30 mouse cellular contexts compared by ENCODE assay signal in the genomic region with DNA sequence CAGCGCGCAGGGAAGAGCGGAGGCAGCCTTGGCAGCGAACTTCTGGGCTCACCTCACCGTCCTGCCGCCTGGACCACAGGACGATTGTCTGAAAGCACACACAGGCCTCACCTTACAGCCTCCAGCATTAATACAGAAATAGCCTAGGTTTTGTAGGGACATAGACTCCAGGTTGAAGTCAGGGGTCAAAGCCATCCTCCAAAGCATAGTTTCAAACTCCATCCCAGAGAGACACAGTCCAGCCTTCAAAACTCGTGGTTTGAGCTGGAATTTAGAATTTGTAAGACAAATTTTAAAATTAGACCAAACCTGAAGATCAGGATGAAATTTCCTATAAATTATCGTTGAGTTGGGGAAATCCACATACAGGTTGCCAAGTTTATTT. TPM values are rescaled to one million over a fixed set of nuclear protein-coding genes. Genes with fewer than 3 reads are reported as not detected.
DNase-seq lines count a peak whose midpoint lies in the region; ATAC-seq and TF ChIP-seq lines count a peak whose summit lies in the region.
"Had no signal": no experiment of that assay in that cellular context is flagged by ENCODE, and none has a peak within 500 bp of the region (broad histone marks: within the 10 kb centered on the region; RNA-seq: fewer than 3 reads in every experiment).

No protein-coding gene starts in this region.

- peaks cover 85% of the 10 kb centered on the region for H3K27me3 ChIP-seq in forebrain, postnatal 0 days (ENCODE audit: insufficient read depth, low read length)
- peaks cover 93% of the 10 kb centered on the region for H3K27me3 ChIP-seq in forebrain, embryonic 14.5 days (replicated peaks; ENCODE audit: control insufficient read depth, insufficient read depth, low read length)
- peaks cover 99% of the 10 kb centered on the region for H3K27me3 ChIP-seq in midbrain, embryonic 10.5 days (ENCODE audit: low read depth, poor library complexity, severe bottlenecking)
- peaks cover 78% of the 10 kb centered on the region for H3K27me3 ChIP-seq in midbrain, embryonic 16.5 days (ENCODE audit: control insufficient read depth, insufficient read depth, low read depth, low read length)
- H3K27me3 ChIP-seq in neural tube, embryonic 12.5 days (replicated peaks): peaks cover 83% of the 10 kb centered on the region
- peaks cover 90% of the 10 kb centered on the region for H3K27me3 ChIP-seq in neural tube, embryonic 15.5 days (replicated peaks)

- no peak overlapping the region for H3K27ac ChIP-seq in forebrain, postnatal 0 days (ENCODE audit: low read depth, low read length)
- no peak overlapping the region for H3K27ac ChIP-seq in forebrain, embryonic 14.5 days (ENCODE audit: low read depth, low read length)
- H3K27ac ChIP-seq in midbrain, embryonic 10.5 days (replicated peaks): no peak overlapping the region
- H3K27ac ChIP-seq in midbrain, embryonic 16.5 days (ENCODE audit: low read length): no peak overlapping the region
- H3K27ac ChIP-seq in neural tube, embryonic 12.5 days: no peak overlapping the region
- no peak overlapping the region for H3K27ac ChIP-seq in neural tube, embryonic 15.5 days (replicated peaks)
- H3K27ac ChIP-seq: embryonic facial prominence, embryonic 10.5 days; embryonic facial prominence, embryonic 13.5 days; forebrain, embryonic 12.5 days; gastrocnemius, adult 2 months; hindbrain, embryonic 15.5 days had no signal

- peak; percentile 11 for DNase-seq in forebrain, postnatal 0 days
- no peak for DNase-seq in forebrain, embryonic 14.5 days (ENCODE audit: low spot score)
- no peak for DNase-seq in midbrain, embryonic 10.5 days (ENCODE audit: low spot score)
- DNase-seq: adrenal gland, adult 8-10 months; adrenal gland, postnatal 25 days; cerebellum, adult 11-12 months; cerebellum, adult 8-10 months; cerebellum, postnatal 10 days; cerebellum, postnatal 36 days; gastrocnemius, adult 2 months; gastrocnemius, postnatal 14 days; heart, adult 11 months had no signal

- no peak overlapping the region for H3K4me3 ChIP-seq in forebrain, postnatal 0 days (ENCODE audit: low read depth, low read length)
- H3K4me3 ChIP-seq in forebrain, embryonic 14.5 days (ENCODE audit: low read depth, low read length): no peak overlapping the region
- H3K4me3 ChIP-seq in midbrain, embryonic 10.5 days: peak overlapping the region; percentile 9; the same call in 1 of the 2 replicates
- no peak overlapping the region for H3K4me3 ChIP-seq in midbrain, embryonic 16.5 days (ENCODE audit: low read depth, low read length)
- H3K4me3 ChIP-seq in neural tube, embryonic 12.5 days: no peak overlapping the region
- no peak overlapping the region for H3K4me3 ChIP-seq in neural tube, embryonic 15.5 days (replicated peaks)
- H3K4me3 ChIP-seq: embryonic facial prominence, embryonic 10.5 days; embryonic facial prominence, embryonic 13.5 days; erythroblast, embryonic 14.5 days; forebrain, embryonic 12.5 days; gastrocnemius, adult 2 months; hindbrain, embryonic 15.5 days had no signal

- no peak overlapping the region for H3K4me2 ChIP-seq in forebrain, postnatal 0 days (ENCODE audit: low read depth)
- no peak overlapping the region for H3K4me2 ChIP-seq in forebrain, embryonic 14.5 days (ENCODE audit: low read length)
- no peak overlapping the region for H3K4me2 ChIP-seq in midbrain, embryonic 16.5 days (ENCODE audit: low read length)
- 0 out of 2 replicates have a peak overlapping the region, but pooled peaks have one; percentile 71 for H3K4me2 ChIP-seq in neural tube, embryonic 12.5 days (replicated peaks)
- no peak overlapping the region for H3K4me2 ChIP-seq in neural tube, embryonic 15.5 days
- H3K4me2 ChIP-seq: embryonic facial prominence, embryonic 13.5 days; forebrain, embryonic 12.5 days; heart, embryonic 11.5 days had no signal

- no peak overlapping the region for H3K9ac ChIP-seq in forebrain, postnatal 0 days
- no peak overlapping the region for H3K9ac ChIP-seq in forebrain, embryonic 14.5 days (ENCODE audit: low read length)
- no peak overlapping the region for H3K9ac ChIP-seq in midbrain, embryonic 16.5 days (ENCODE audit: low read depth, low read length)
- H3K9ac ChIP-seq in neural tube, embryonic 12.5 days: no peak overlapping the region
- no peak overlapping the region for H3K9ac ChIP-seq in neural tube, embryonic 15.5 days (replicated peaks)
- H3K9ac ChIP-seq: embryonic facial prominence, embryonic 13.5 days; forebrain, embryonic 12.5 days; hindbrain, embryonic 15.5 days had no signal

- peaks cover 7% of the 10 kb centered on the region; the same call in 1 of the 2 replicates for H3K4me1 ChIP-seq in forebrain, postnatal 0 days (ENCODE audit: insufficient read depth)
- H3K4me1 ChIP-seq in forebrain, embryonic 14.5 days (ENCODE audit: control insufficient read depth, insufficient read depth, low read length): peaks cover 8% of the 10 kb centered on the region; the same call in 1 of the 2 replicates
- peaks cover 22% of the 10 kb centered on the region for H3K4me1 ChIP-seq in midbrain, embryonic 10.5 days
- peaks cover 15% of the 10 kb centered on the region for H3K4me1 ChIP-seq in midbrain, embryonic 16.5 days (ENCODE audit: control insufficient read depth, insufficient read depth, low read length)
- H3K4me1 ChIP-seq in neural tube, embryonic 12.5 days: peaks cover 18% of the 10 kb centered on the region
- peaks cover 25% of the 10 kb centered on the region for H3K4me1 ChIP-seq in neural tube, embryonic 15.5 days

- H3K36me3 ChIP-seq in forebrain, postnatal 0 days (ENCODE audit: insufficient read depth): no peaks in the 10 kb centered on the region
- H3K36me3 ChIP-seq in forebrain, embryonic 14.5 days (ENCODE audit: control insufficient read depth, insufficient read depth, low read length): no peaks in the 10 kb centered on the region
- no peaks in the 10 kb centered on the region for H3K36me3 ChIP-seq in midbrain, embryonic 10.5 days
- H3K36me3 ChIP-seq in midbrain, embryonic 16.5 days (ENCODE audit: control insufficient read depth, insufficient read depth, low read length): no peaks in the 10 kb centered on the region
- H3K36me3 ChIP-seq in neural tube, embryonic 12.5 days: no peaks in the 10 kb centered on the region
- no peaks in the 10 kb centered on the region for H3K36me3 ChIP-seq in neural tube, embryonic 15.5 days
- H3K36me3 ChIP-seq: embryonic facial prominence, embryonic 10.5 days; embryonic facial prominence, embryonic 13.5 days; forebrain, embryonic 12.5 days; hindbrain, embryonic 15.5 days had no signal

- H3K9me3 ChIP-seq in forebrain, postnatal 0 days (ENCODE audit: low read length): no peaks in the 10 kb centered on the region
- no peaks in the 10 kb centered on the region for H3K9me3 ChIP-seq in forebrain, embryonic 14.5 days (replicated peaks; ENCODE audit: control insufficient read depth, low read length)
- no peaks in the 10 kb centered on the region for H3K9me3 ChIP-seq in midbrain, embryonic 10.5 days (replicated peaks)
- no peaks in the 10 kb centered on the region for H3K9me3 ChIP-seq in midbrain, embryonic 16.5 days (replicated peaks; ENCODE audit: control insufficient read depth, low read length, poor library complexity, severe bottlenecking)
- no peaks in the 10 kb centered on the region for H3K9me3 ChIP-seq in neural tube, embryonic 12.5 days
- no peaks in the 10 kb centered on the region for H3K9me3 ChIP-seq in neural tube, embryonic 15.5 days (replicated peaks)
- H3K9me3 ChIP-seq: embryonic facial prominence, embryonic 10.5 days; embryonic facial prominence, embryonic 13.5 days; forebrain, embryonic 12.5 days; hindbrain, embryonic 15.5 days had no signal

- TF ChIP-seq CTCF in forebrain, postnatal 0 days (IDR thresholded peaks at IDR 0.05; ENCODE audit: low read depth): no peak

- 7% methylated on average over 9 of the region's 9 CpGs for WGBS in forebrain, postnatal 0 days
- WGBS in forebrain, embryonic 14.5 days: 3% methylated on average over 9 of the region's 9 CpGs
- WGBS in midbrain, embryonic 10.5 days: 3% methylated on average over 9 of the region's 9 CpGs
- 2% methylated on average over 9 of the region's 9 CpGs for WGBS in midbrain, embryonic 16.5 days
- WGBS in neural tube, embryonic 12.5 days: 4% methylated on average over 9 of the region's 9 CpGs
- WGBS in neural tube, embryonic 15.5 days: 16% methylated on average over 9 of the region's 9 CpGs

- no peak for ATAC-seq in forebrain, postnatal 0 days
- ATAC-seq in forebrain, embryonic 14.5 days: no peak
- ATAC-seq in midbrain, embryonic 16.5 days: no peak
- ATAC-seq in neural tube, embryonic 12.5 days (ENCODE audit: low FRiP score, low read depth): no peak
- ATAC-seq in neural tube, embryonic 15.5 days (ENCODE audit: low FRiP score): no peak
- ATAC-seq: activated CD4-positive, CD25-positive, alpha-beta regulatory T cell, adult 4 months; forebrain, embryonic 16.5 days had no signal

RNA-seq across cellular contexts. Expression of gene Gsx1, which starts 4.1 kb away (rescaled TPM):
- total RNA-seq in forebrain, postnatal 0 days (2014; rRNA removed): 1.2 and 3.2 TPM in 2 replicates
- 1.2 and 1.4 TPM in 2 replicates for polyA plus RNA-seq in forebrain, postnatal 0 days (2015; fragmentation: Nextera tagmentation; extraction: Ambion mirVana)
- polyA plus RNA-seq in forebrain, embryonic 14.5 days (2014; fragmentation: Nextera tagmentation; extraction: Ambion mirVana): 2.3 and 3.0 TPM in 2 replicates
- polyA plus RNA-seq in midbrain, embryonic 10.5 days (2016; fragmentation: Nextera tagmentation; extraction: Ambion mirVana): 7.0 and 11.1 TPM in 2 replicates
- polyA plus RNA-seq in midbrain, embryonic 16.5 days (2015; fragmentation: Nextera tagmentation; extraction: Ambion mirVana): 2.2 and 4.2 TPM in 2 replicates
- polyA plus RNA-seq in neural tube, embryonic 12.5 days (2016; fragmentation: Nextera tagmentation; extraction: Ambion mirVana): 15.7 and 18.1 TPM in 2 replicates
- polyA plus RNA-seq in neural tube, embryonic 15.5 days (2015; fragmentation: Nextera tagmentation; extraction: Ambion mirVana): 1.3 and 2.1 TPM in 2 replicates
- total RNA-seq: adrenal gland, adult 8-10 months; adrenal gland, postnatal 25 days; ES-E14; gastrocnemius, adult 2 months; gastrocnemius, postnatal 14 days; gastrocnemius, postnatal 4 days; heart, adult 8-10 months; heart, postnatal 25 days; hematopoietic stem cell, adult 5-6 weeks had no signal
- polyA plus RNA-seq: activated CD4-positive, CD25-positive, alpha-beta regulatory T cell, adult 4 months; embryonic facial prominence, embryonic 13.5 days; erythroblast, embryonic 14.5 days; heart, embryonic 11.5 days; heart, embryonic 14.5 days; heart, postnatal 0 days had no signal
